Comparison of ENCODE assay signal across 25 mouse cellular contexts in the genomic region with DNA sequence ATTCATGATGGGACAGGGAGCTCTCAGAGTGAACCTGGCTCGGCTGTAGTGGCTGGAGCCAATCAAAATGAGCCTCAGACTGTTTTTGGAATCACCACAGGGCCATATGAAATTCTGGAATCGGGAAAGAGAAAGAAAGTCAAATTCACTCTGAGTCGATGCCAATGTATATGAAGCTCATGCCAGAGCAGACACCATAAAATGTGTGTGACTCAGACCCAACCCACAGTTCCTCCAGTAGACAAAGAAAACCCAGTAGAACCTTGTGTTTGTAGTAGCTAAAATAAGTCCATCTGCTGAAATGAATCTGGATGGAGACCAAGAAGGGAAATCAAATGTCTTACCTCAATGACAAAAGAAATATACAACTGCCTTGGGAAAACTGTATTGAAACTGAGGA. TPM values are rescaled to one million over a fixed set of nuclear protein-coding genes. Genes with fewer than 3 reads are reported as not detected.
"Had no signal": no experiment of that assay in that cellular context is flagged by ENCODE, and none has a peak within 500 bp of the region (broad histone marks: within the 10 kb centered on the region; RNA-seq: fewer than 3 reads in every experiment).

No protein-coding gene starts in this region.

- H3K4me2 ChIP-seq: limb, embryonic 12.5 days; liver, embryonic 13.5 days; midbrain, embryonic 11.5 days; neural tube, embryonic 12.5 days; neural tube, embryonic 15.5 days; stomach, embryonic 15.5 days had no signal

- ATAC-seq: intestine, embryonic 16.5 days had no signal

- H3K27me3 ChIP-seq: limb, embryonic 12.5 days; liver, embryonic 13.5 days; neural tube, embryonic 12.5 days; neural tube, embryonic 15.5 days; stomach, embryonic 15.5 days had no signal

- DNase-seq: kidney, adult 18-20 months; kidney, postnatal 25 days; layer of hippocampus, adult 9-11 months; layer of hippocampus, postnatal 36 days; liver, embryonic 13.5 days; lung, adult 2 months; lung, postnatal 14 days; lung, postnatal 4 days; midbrain, embryonic 14.5 days; right cerebral cortex, postnatal 14 days; spleen, adult 18-20 months; thymus, adult 18-20 months; thymus, postnatal 14 days; thymus, postnatal 4 days had no signal

- H3K4me3 ChIP-seq: layer of hippocampus, adult 2 months; left cerebral cortex, adult 2 months; limb, embryonic 12.5 days; liver, embryonic 13.5 days; neural tube, embryonic 12.5 days; neural tube, embryonic 15.5 days; stomach, embryonic 15.5 days had no signal

- H3K36me3 ChIP-seq: limb, embryonic 12.5 days; liver, embryonic 13.5 days; neural tube, embryonic 12.5 days; neural tube, embryonic 15.5 days; stomach, embryonic 15.5 days had no signal

- H3K27ac ChIP-seq: kidney, postnatal 0 days; layer of hippocampus, adult 2 months; left cerebral cortex, adult 2 months; limb, embryonic 12.5 days; liver, embryonic 13.5 days; neural tube, embryonic 12.5 days; neural tube, embryonic 15.5 days; stomach, embryonic 15.5 days had no signal

- H3K9ac ChIP-seq: limb, embryonic 12.5 days; liver, embryonic 13.5 days; neural tube, embryonic 12.5 days; neural tube, embryonic 15.5 days; stomach, embryonic 15.5 days had no signal

- H3K4me1 ChIP-seq: limb, embryonic 12.5 days; liver, embryonic 13.5 days; neural tube, embryonic 12.5 days; neural tube, embryonic 15.5 days; stomach, embryonic 15.5 days had no signal

- H3K9me3 ChIP-seq: limb, embryonic 12.5 days; liver, embryonic 13.5 days; neural tube, embryonic 12.5 days; neural tube, embryonic 15.5 days; stomach, embryonic 15.5 days had no signal

RNA-seq across cellular contexts. Expression of a gene that starts 43.5 kb away (rescaled TPM):
- total RNA-seq: megakaryocyte progenitor cell, adult 5-6 weeks; megakaryocyte-erythroid progenitor cell, adult 5-6 weeks had no signal
